Mouse (Mus musculus) lung, postnatal 0 days (tissue): ENCODE measurements around the gene Pbxip1. TPM values are rescaled to one million over a fixed set of nuclear protein-coding genes. Genes with fewer than 3 reads are reported as not detected.

Experiments
- ATAC-seq: fragments of 200-750 bp; cut with Nextera tagmentation; 2 replicates; pipeline ENCODE4 v1.8.0; 2017; ENCODE audit warnings: moderate library complexity
- DNase-seq: peaks from one replicate; pipeline ENCODE4 v3.0.0-alpha.2; 2016; ENCODE audit warnings: low spot score
- H3K27ac ChIP-seq: fragments of 300-500 bp; sonication (generic); 2 replicates; pipeline ENCODE4 v1.5.1; 2014; ENCODE audit warnings: antibody characterized with exemption, mild to moderate bottlenecking, low read length, mixed read lengths
- H3K27me3 ChIP-seq: fragments of 300-500 bp; sonication (generic); replicated peaks from 2 replicates; pipeline ENCODE4 v1.6.1; 2014; ENCODE audit warnings: low read length, mixed read lengths; ENCODE audit not compliant: insufficient read depth
- H3K36me3 ChIP-seq: fragments of 300-500 bp; sonication (generic); 2 replicates; pipeline ENCODE4 v1.6.1; 2014; ENCODE audit warnings: low read length, mixed read lengths; ENCODE audit not compliant: insufficient read depth
- H3K4me1 ChIP-seq: fragments of 300-500 bp; sonication (generic); 2 replicates; pipeline ENCODE4 v1.6.1; 2014; ENCODE audit warnings: antibody characterized with exemption, low read depth, low read length, mixed read lengths; ENCODE audit not compliant: insufficient read depth
- H3K4me2 ChIP-seq: fragments of 300-500 bp; sonication (generic); replicated peaks from 2 replicates; pipeline ENCODE4 v1.6.1; 2014; ENCODE audit warnings: low read depth, mild to moderate bottlenecking, low read length, moderate library complexity, mixed read lengths
- H3K4me3 ChIP-seq: fragments of 300-500 bp; sonication (generic); 2 replicates; pipeline ENCODE4 v1.5.1; 2014; ENCODE audit warnings: low read depth, low read length
- H3K9ac ChIP-seq: fragments of 300-500 bp; sonication (generic); replicated peaks from 2 replicates; pipeline ENCODE4 v1.6.1; 2014; ENCODE audit warnings: low read depth, mild to moderate bottlenecking
- H3K9me3 ChIP-seq: fragments of 300-500 bp; sonication (generic); 2 replicates; pipeline ENCODE4 v1.6.1; 2016; ENCODE audit warnings: low read length, mixed read lengths
- CTCF ChIP-seq: IDR thresholded peaks from 2 replicates; pipeline ENCODE4 v1.5.1; 2016; ENCODE audit warnings: antibody characterized with exemption, mild to moderate bottlenecking
- EP300 ChIP-seq: IDR thresholded peaks from 2 replicates; pipeline ENCODE4 v1.6.1; 2016; ENCODE audit warnings: antibody characterized with exemption, mild to moderate bottlenecking, control low read depth
- WGBS: fragments of 180-500 bp; shearing (Covaris S2); extraction: QIAGEN DNeasy Blood & Tissue Kit; methylation state at CpG from one replicate; pipeline ENCODE4 v1.1.7; 2014; 5-methylcytosine and 5-hydroxymethylcytosine counted together
- polyA plus RNA-seq: library from polyadenylated mRNA; unstranded; fragments of >200 nt; fragmentation: Nextera tagmentation; extraction: Ambion mirVana; gene quantifications from 2 replicates; pipeline ENCODE4 v1.2.1, GENCODE M21; 2015

Pbxip1 gene
- polyA plus RNA-seq, 1 experiment from 2014 or later, result 63.0 TPM

- no peak for TF ChIP-seq EP300
- no peak for TF ChIP-seq CTCF
- WGBS, result 0% methylated on average over 12 of the region's 12 CpGs
- H3K4me1 ChIP-seq, result peaks cover 10% of the 10 kb centered on the region
Observed at GRCm38 (mm10) chr3:89394894-89395256, 41.6 kb upstream of the Pbxip1 start.

GRCm38 (mm10) chr3:89395419-89395805, 41.1 kb upstream of the Pbxip1 start:
- DNase-seq, result no peak
- peaks cover 5% of the 10 kb centered on the region for H3K4me1 ChIP-seq
- peak overlapping the region; percentile 99 for H3K4me2 ChIP-seq
- peak overlapping the region; percentile 65 for H3K9ac ChIP-seq
- ATAC-seq, result no peak
- no peaks in the 10 kb centered on the region for H3K36me3 ChIP-seq
- TF ChIP-seq CTCF, result no peak
- TF ChIP-seq EP300, result no peak
- no peaks in the 10 kb centered on the region for H3K27me3 ChIP-seq
- WGBS, result 7% methylated on average over 10 of the region's 10 CpGs
- peak overlapping the region; percentile 78 for H3K4me3 ChIP-seq
- no peaks in the 10 kb centered on the region for H3K9me3 ChIP-seq
- peak overlapping the region; percentile 97 for H3K27ac ChIP-seq

More at GRCm38 (mm10) chr3:89394894-89395256, 41.6 kb upstream of the Pbxip1 start:
- Histone ChIP-seq H3K9ac (peak overlapping the region; percentile 65; the same call in 1 of the 2 replicates), H3K27me3 (no peaks in the 10 kb centered on the region), H3K4me3 (peak overlapping the region; percentile 78), H3K36me3 (no peaks in the 10 kb centered on the region), H3K9me3 (no peaks in the 10 kb centered on the region), H3K4me2 (peak overlapping the region; percentile 99), H3K27ac (peak overlapping the region; percentile 97)
- DNase-seq, result peak; percentile 95
- ATAC-seq, result peak; percentile 16

- 2% methylated on average over 30 of the region's 44 CpGs for WGBS
- Histone ChIP-seq H3K36me3 (no peaks in the 10 kb centered on the region), H3K4me1 (peaks cover 5% of the 10 kb centered on the region; the same call in 1 of the 2 replicates)
Observed at GRCm38 (mm10) chr3:89395806-89396653, 40.5 kb upstream of the Pbxip1 start.

GRCm38 (mm10) chr3:89396654-89397005, 39.9 kb upstream of the Pbxip1 start:
- DNase-seq, result no peak
- Histone ChIP-seq H3K4me1 (peaks cover 5% of the 10 kb centered on the region; the same call in 1 of the 2 replicates), H3K9ac (0 out of 2 replicates have a peak overlapping the region, but pooled peaks have one; percentile 58), H3K27me3 (no peaks in the 10 kb centered on the region), H3K27ac (no peak overlapping the region), H3K9me3 (no peaks in the 10 kb centered on the region), H3K36me3 (no peaks in the 10 kb centered on the region), H3K4me3 (peak overlapping the region; percentile 78), H3K4me2 (peak overlapping the region; percentile 99)
- 2% methylated on average over 4 of the region's 4 CpGs for WGBS
- ATAC-seq, result no peak
- TF ChIP-seq CTCF (no peak), EP300 (no peak)

More at GRCm38 (mm10) chr3:89395806-89396653, 40.5 kb upstream of the Pbxip1 start:
- peak overlapping the region; percentile 62 for H3K27ac ChIP-seq
- H3K4me3 ChIP-seq, result peak overlapping the region; percentile 78
- H3K9me3 ChIP-seq, result no peaks in the 10 kb centered on the region
- no peaks in the 10 kb centered on the region for H3K27me3 ChIP-seq
- DNase-seq, result peak; percentile 86
- TF ChIP-seq EP300 (no peak), CTCF (peak; percentile 90)
- peak overlapping the region; percentile 58; the same call in 1 of the 2 replicates for H3K9ac ChIP-seq
- H3K4me2 ChIP-seq, result peak overlapping the region; percentile 99
- no peak for ATAC-seq

- Histone ChIP-seq H3K27ac (no peak overlapping the region), H3K36me3 (peaks cover 12% of the 10 kb centered on the region; the same call in 1 of the 2 replicates), H3K27me3 (no peaks in the 10 kb centered on the region), H3K4me3 (no peak overlapping the region), H3K9me3 (no peaks in the 10 kb centered on the region), H3K9ac (no peak overlapping the region), H3K4me1 (no peaks in the 10 kb centered on the region), H3K4me2 (no peak overlapping the region)
- TF ChIP-seq EP300 (no peak), CTCF (no peak)
- DNase-seq (no peak), ATAC-seq (no peak)
- WGBS, result 87% methylated on average over 7 of the region's 7 CpGs
Observed at GRCm38 (mm10) chr3:89401329-89401728, 35.2 kb upstream of the Pbxip1 start.

- TF ChIP-seq CTCF (no peak), EP300 (no peak)
- H3K27ac ChIP-seq, result no peak within 1 kb of the TSS
- ATAC-seq (no peak), DNase-seq (no peak)
- WGBS, result 76% methylated on average over 5 of the region's 5 CpGs
- H3K9me3 ChIP-seq, result no peaks in the 10 kb centered on the region
- H3K27me3 ChIP-seq, result no peaks in the 10 kb centered on the region
- H3K4me1 ChIP-seq, result no peaks in the 10 kb centered on the region
- no peak within 1 kb of the TSS for H3K4me2 ChIP-seq
- no peak within 1 kb of the TSS for H3K4me3 ChIP-seq
- no peak within 1 kb of the TSS for H3K9ac ChIP-seq
- peaks cover 12% of the 10 kb centered on the region; the same call in 1 of the 2 replicates for H3K36me3 ChIP-seq
Observed at GRCm38 (mm10) chr3:89402693-89403092, 33.8 kb upstream of the Pbxip1 start, which contains the start of gene Lenep. Lenep (minus strand) TSS chr3:89402793.
